Mouse (Mus musculus) heart, adult 2 months (tissue): ENCODE results near the gene Ccdc151. TPM values are rescaled to one million over a fixed set of nuclear protein-coding genes. Genes with fewer than 3 reads are reported as not detected.

Experiments
- DNase-seq, 2 experiments: peaks; one replicate each; pipeline ENCODE4 v3.0.0; 2021
- H3K27ac ChIP-seq: fragments of 200-600 bp; 2 replicates; pipeline ENCODE4 v1.8.1; 2022
- H3K27me3 ChIP-seq: fragments of 200-500 bp; 2 replicates; pipeline ENCODE4 v1.6.1; 2012; ENCODE audit warnings: mild to moderate bottlenecking, low read length, inconsistent platforms, mixed read lengths; ENCODE audit not compliant: control insufficient read depth, insufficient read depth
- H3K36me3 ChIP-seq: fragments of 200-500 bp; 2 replicates; pipeline ENCODE4 v1.6.1; 2012; ENCODE audit warnings: low read length, inconsistent platforms; ENCODE audit not compliant: control insufficient read depth, insufficient read depth
- H3K4me1 ChIP-seq: fragments of 200-500 bp; 2 replicates; pipeline ENCODE4 v1.6.1; 2011; ENCODE audit warnings: low read length; ENCODE audit not compliant: control insufficient read depth, insufficient read depth
- H3K4me3 ChIP-seq: fragments of 200-600 bp; 2 replicates; pipeline ENCODE4 v1.8.1; 2022
- H3K79me2 ChIP-seq: fragments of 200-500 bp; replicated peaks from 2 replicates; pipeline ENCODE4 v1.6.1; 2012; ENCODE audit warnings: mild to moderate bottlenecking, inconsistent platforms, low read length, moderate library complexity, mixed read lengths; ENCODE audit not compliant: control insufficient read depth, insufficient read depth
- H3K9ac ChIP-seq: fragments of 200-500 bp; 2 replicates; pipeline ENCODE4 v1.6.1; 2012; ENCODE audit warnings: low read depth, mild to moderate bottlenecking, control low read depth, inconsistent platforms, low read length, mixed read lengths
- CTCF ChIP-seq: fragments of 200-600 bp; IDR thresholded peaks from 2 replicates; pipeline ENCODE4 v1.8.1; 2022; ENCODE audit warnings: antibody characterized with exemption, mild to moderate bottlenecking, moderate library complexity
- EP300 ChIP-seq: fragments of 200-500 bp; IDR thresholded peaks from 2 replicates; pipeline ENCODE4 v1.6.1; 2011; ENCODE audit warnings: low read depth, low read length, control low read depth; ENCODE audit not compliant: insufficient read depth
- POLR2A ChIP-seq: fragments of 200-500 bp; IDR thresholded peaks from 2 replicates; pipeline ENCODE4 v1.6.1; 2011; ENCODE audit warnings: mild to moderate bottlenecking, low read depth, low read length, control low read depth; ENCODE audit not compliant: insufficient read depth
- WGBS: fragments of 180-500 bp; shearing (Covaris S2); methylation state at CpG from one replicate; pipeline ENCODE4 v1.1.7; 2018; 5-methylcytosine and 5-hydroxymethylcytosine counted together
- intact Hi-C: fragments of 180-260 bp; cut with DNase I; formaldehyde crosslinking; loops from one replicate; pipeline ENCODE4 v1.15.1; 2025
- long read RNA-seq: library from polyadenylated mRNA; stranded (forward); transcript quantifications from one replicate; pipeline ENCODE4 v2.0.0, GENCODE M21; 2021
- polyA plus RNA-seq: library from polyadenylated mRNA; depleted of rRNA; stranded (reverse); fragments of >200 nt; gene quantifications from 2 replicates; pipeline ENCODE4 v1.2.3, GENCODE M21; 2012; rRNA removed
- total RNA-seq, 2 experiments: library from RNA; stranded (reverse); gene quantifications; 2 replicates each; pipeline ENCODE4 v1.2.3; 2021

Ccdc151 gene
- under 1 TPM in 1 of 2 experiments, not detected in 1; 0.09 TPM for total RNA-seq
- polyA plus RNA-seq = 0.21 TPM in 1 of 2 replicates, not detected in the other
- long read RNA-seq = 0 reads

- Histone ChIP-seq H3K36me3 (no peaks in the 10 kb centered on the region), H3K79me2 (no peaks in the 10 kb centered on the region), H3K9ac (peak within 1 kb of the TSS; percentile 52), H3K27me3 (no peaks in the 10 kb centered on the region), H3K4me3 (peak within 1 kb of the TSS; percentile 70), H3K4me1 (peaks cover 4% of the 10 kb centered on the region), H3K27ac (peak within 1 kb of the TSS; percentile 63)
- intact Hi-C loops = loop anchor here (2.0 to 10.0 kb wide), 4 partner anchors 48 to 155 kb away; partner anchors contain the start of genes Elof1, Gm49318, Pigyl and Swsap1
- TF ChIP-seq CTCF = 0 out of 2 replicates have a peak, but pooled peaks have one; percentile 4
- TF ChIP-seq EP300 = peak; percentile 89; the same call in 1 of the 2 replicates
- TF ChIP-seq POLR2A = peak; percentile 94
- WGBS = 7% methylated on average over 57 of the region's 57 CpGs
- DNase-seq = peak; percentile 98 to 100
Observed at GRCm38 (mm10) chr9:22002194-22003162, at the start of gene Ccdc151, which contains the start of gene Prkcsh. Gene Ccdc151 (minus strand): TSS chr9:22002634. Gene Prkcsh (plus strand): TSS chr9:22002806.

GRCm38 (mm10) chr9:22051958-22052254, 49.5 kb upstream of the Ccdc151 start, which contains the start of gene Elavl3:
Gene Elavl3 (minus strand): TSS chr9:22052023.
- no peak within 1 kb of the TSS for H3K27ac ChIP-seq
- TF ChIP-seq EP300 (no peak), POLR2A (no peak), CTCF (no peak)
- intact Hi-C loops = no loop called here
- H3K4me1 ChIP-seq = no peaks in the 10 kb centered on the region
- no peak within 1 kb of the TSS for H3K9ac ChIP-seq
- H3K36me3 ChIP-seq = no peaks in the 10 kb centered on the region
- no peaks in the 10 kb centered on the region for H3K79me2 ChIP-seq
- H3K4me3 ChIP-seq = peak within 1 kb of the TSS; percentile 35; the same call in 1 of the 2 replicates
- peaks cover 14% of the 10 kb centered on the region for H3K27me3 ChIP-seq
- whole genome bisulfite sequencing = 3% methylated on average over 26 of the region's 28 CpGs
- no peak for DNase-seq

- H3K27me3 ChIP-seq = peaks cover 14% of the 10 kb centered on the region
- H3K4me3 ChIP-seq = peak overlapping the region; percentile 35; the same call in 1 of the 2 replicates
Observed at GRCm38 (mm10) chr9:22051161-22051957, 48.9 kb upstream of the Ccdc151 start.

DNA sequence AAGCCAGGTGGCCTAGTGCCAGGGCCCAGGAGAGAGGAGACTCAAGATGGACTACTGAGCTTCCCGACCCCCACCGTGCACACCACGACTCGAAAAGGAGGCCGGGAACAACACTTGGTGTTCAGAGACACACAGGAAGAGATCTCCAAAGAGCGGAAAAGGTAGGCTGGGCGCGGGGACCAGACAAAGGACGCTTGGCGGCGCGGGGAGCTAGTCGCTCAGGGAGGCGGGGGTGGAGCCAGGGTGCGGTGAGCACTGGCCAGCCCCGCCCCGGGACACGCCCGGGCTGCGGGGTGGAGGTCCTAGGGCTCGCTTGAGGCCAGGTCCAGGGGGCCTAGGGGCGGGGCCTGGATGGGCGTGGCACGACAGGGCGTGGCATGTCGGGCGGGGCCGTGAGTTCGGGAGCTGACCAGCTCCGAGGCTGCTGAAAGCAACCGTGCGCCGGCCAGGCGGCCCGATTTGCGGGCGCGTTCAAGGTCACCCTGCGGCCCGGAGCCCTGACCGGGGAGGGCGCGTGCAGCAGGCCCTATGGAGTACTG, 48.0 kb upstream of the Ccdc151 start:
- Histone ChIP-seq H3K4me1 (no peaks in the 10 kb centered on the region), H3K36me3 (no peaks in the 10 kb centered on the region), H3K4me3 (peak overlapping the region; percentile 35; the same call in 1 of the 2 replicates), H3K27me3 (peaks cover 14% of the 10 kb centered on the region), H3K27ac (no peak overlapping the region), H3K9ac (no peak overlapping the region), H3K79me2 (no peaks in the 10 kb centered on the region)
- WGBS = 3% methylated on average over 43 of the region's 43 CpGs
- TF ChIP-seq EP300 = no peak
- peak; percentile 46 to 57 for DNase-seq
- intact Hi-C loops = no loop called here

More at GRCm38 (mm10) chr9:22051161-22051957, 48.9 kb upstream of the Ccdc151 start:
- Histone ChIP-seq H3K9ac (no peak overlapping the region), H3K4me1 (no peaks in the 10 kb centered on the region), H3K79me2 (no peaks in the 10 kb centered on the region), H3K36me3 (no peaks in the 10 kb centered on the region), H3K27ac (no peak overlapping the region)
- intact Hi-C loops = no loop called here
- TF ChIP-seq EP300 = no peak
- no peak for TF ChIP-seq CTCF
- no peak for TF ChIP-seq POLR2A
- 3% methylated on average over 66 of the region's 67 CpGs for whole genome bisulfite sequencing
- no peak for DNase-seq

GRCm38 (mm10) chr9:22049721-22050270, 47.4 kb upstream of the Ccdc151 start:
- H3K79me2 ChIP-seq = no peaks in the 10 kb centered on the region
- no peak overlapping the region for H3K27ac ChIP-seq
- no peak overlapping the region for H3K9ac ChIP-seq
- no peak for TF ChIP-seq EP300
- no peak for TF ChIP-seq POLR2A
- no peak for TF ChIP-seq CTCF
- DNase-seq = no peak
- no peaks in the 10 kb centered on the region for H3K4me1 ChIP-seq
- H3K36me3 ChIP-seq = no peaks in the 10 kb centered on the region
- H3K27me3 ChIP-seq = peaks cover 14% of the 10 kb centered on the region
- 51% methylated on average over 4 of the region's 4 CpGs for WGBS
- intact Hi-C loops = no loop called here
- H3K4me3 ChIP-seq = no peak overlapping the region
